Mouse (Mus musculus): ENCODE measurements around the gene Vwa5b2. TPM values are rescaled to one million over a fixed set of nuclear protein-coding genes. Genes with fewer than 3 reads are reported as not detected.

Vwa5b2 gene
- polyA plus RNA-seq, 1 experiment from 2014 or later = 11.9 TPM

DNA sequence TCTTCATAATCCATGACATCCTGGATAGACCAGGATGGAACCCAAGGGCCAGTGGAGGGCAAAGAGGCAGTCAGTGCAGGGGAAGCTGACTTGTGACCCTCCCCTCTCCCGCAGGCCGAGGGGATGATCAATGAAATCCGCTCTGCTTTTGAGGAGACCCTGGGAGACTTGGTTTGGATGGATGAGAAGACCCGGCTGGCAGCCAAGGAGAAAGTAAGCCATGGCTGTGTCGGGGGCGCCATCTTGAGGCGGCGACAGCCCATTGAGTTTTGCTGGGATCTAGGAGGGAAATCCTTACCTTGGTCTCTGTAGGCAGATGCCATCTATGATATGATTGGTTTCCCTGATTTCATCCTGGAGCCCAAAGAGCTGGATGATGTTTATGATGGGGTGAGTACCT is 52.9 kb downstream of the Vwa5b2 start:
- H3K4me3 ChIP-seq (replicated peaks) = no peak overlapping the region
- no peak overlapping the region for H3K4me2 ChIP-seq (replicated peaks)
- 0 out of 2 replicates have a peak, but pooled peaks cover 4% of the 10 kb centered on the region for H3K4me1 ChIP-seq (replicated peaks)
- H3K36me3 ChIP-seq = peaks cover 7% of the 10 kb centered on the region; the same call in 1 of the 2 replicates
- no peak overlapping the region for H3K9ac ChIP-seq (replicated peaks)
- no peak overlapping the region for H3K27ac ChIP-seq
- WGBS = 2% methylated on average over 8 of the region's 8 CpGs
- peak; percentile 76; the same call in 1 of the 2 replicates for ATAC-seq
- no peaks in the 10 kb centered on the region for H3K9me3 ChIP-seq
- no peaks in the 10 kb centered on the region for H3K27me3 ChIP-seq

DNA sequence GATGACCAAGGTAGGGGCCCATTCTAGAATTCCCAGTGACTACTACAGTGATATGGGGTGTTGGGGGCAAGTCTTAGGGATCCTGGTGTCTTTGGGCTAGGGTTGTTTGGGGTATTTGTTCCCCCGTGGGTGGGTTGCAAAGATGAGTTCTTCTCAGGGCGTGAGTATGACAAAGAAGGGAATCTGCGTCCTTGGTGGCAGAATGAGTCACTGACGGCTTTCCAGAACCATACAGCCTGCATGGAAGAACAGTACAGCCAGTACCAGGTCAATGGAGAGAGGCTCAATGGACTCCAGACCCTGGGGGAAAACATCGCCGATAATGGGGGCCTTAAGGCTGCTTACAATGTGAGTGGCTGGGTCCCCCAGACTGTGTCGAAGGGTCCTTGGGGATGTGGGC is 54.6 kb downstream of the Vwa5b2 start:
- Histone ChIP-seq H3K9ac (replicated peaks) (no peak overlapping the region; the same call in 1 of the 2 replicates), H3K4me2 (replicated peaks) (no peak overlapping the region), H3K4me3 (replicated peaks) (no peak overlapping the region), H3K27me3 (no peaks in the 10 kb centered on the region), H3K27ac (no peak overlapping the region), H3K36me3 (peaks cover 7% of the 10 kb centered on the region; the same call in 1 of the 2 replicates), H3K4me1 (replicated peaks) (no peaks in the 10 kb centered on the region), H3K9me3 (no peaks in the 10 kb centered on the region)
- ATAC-seq = no peak
- 86% methylated on average over 7 of the region's 7 CpGs for WGBS

DNA sequence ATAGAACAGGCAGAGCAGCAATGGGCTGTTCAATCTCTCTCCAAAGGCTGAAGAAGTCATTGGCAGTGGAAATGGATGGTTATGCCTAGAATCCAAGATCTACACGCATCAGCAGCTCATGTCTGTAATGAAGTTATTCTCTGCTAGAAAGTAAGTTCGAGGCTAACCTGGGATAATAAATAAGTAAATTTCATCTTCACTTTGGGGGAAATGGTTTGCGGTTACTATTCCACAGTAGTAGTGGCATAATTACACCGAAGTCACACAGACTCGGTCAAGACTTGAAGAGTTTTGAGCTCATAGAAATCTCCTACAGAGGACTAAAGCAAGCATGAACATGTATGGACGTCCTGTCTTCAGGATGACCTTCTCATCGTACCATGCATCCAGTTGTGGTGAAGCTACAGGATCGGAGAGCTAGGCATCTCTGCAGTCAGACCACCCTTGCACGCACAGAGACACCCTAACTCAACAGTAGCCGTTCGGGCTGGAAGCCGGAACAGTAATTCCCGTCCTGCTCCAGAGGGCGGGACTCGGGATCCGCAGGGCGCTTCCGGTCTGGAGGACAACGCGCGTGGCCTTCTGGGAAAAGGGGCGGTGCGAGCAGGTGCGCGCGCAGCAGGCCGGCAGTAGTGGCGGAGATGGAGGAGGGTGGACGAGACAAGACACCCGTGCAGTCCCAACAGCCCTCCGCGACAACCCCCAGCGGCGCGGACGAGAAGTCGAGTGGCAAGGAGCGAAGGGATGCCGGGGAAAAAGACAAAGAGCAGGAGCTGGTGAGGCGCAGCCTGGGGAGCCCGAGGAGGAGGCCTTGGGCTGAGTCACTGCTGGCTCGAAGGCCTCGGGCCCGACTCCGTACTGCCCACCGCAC is 62.0 kb downstream of the Vwa5b2 start, which contains the start of gene Psmd2:
Gene Psmd2 (plus strand): TSS at position 577 of the 871 bp plus-strand sequence.
- Histone ChIP-seq H3K9ac (replicated peaks) (peak within 1 kb of the TSS; percentile 90), H3K9me3 (no peaks in the 10 kb centered on the region), H3K4me3 (replicated peaks) (peak within 1 kb of the TSS; percentile 90), H3K4me2 (replicated peaks) (peak within 1 kb of the TSS; percentile 81), H3K27me3 (no peaks in the 10 kb centered on the region), H3K4me1 (replicated peaks) (peaks cover 22% of the 10 kb centered on the region), H3K36me3 (peaks cover 21% of the 10 kb centered on the region), H3K27ac (peak within 1 kb of the TSS; percentile 84)
- ATAC-seq = peak; percentile 98
- WGBS = 3% methylated on average over 46 of the region's 46 CpGs

DNA sequence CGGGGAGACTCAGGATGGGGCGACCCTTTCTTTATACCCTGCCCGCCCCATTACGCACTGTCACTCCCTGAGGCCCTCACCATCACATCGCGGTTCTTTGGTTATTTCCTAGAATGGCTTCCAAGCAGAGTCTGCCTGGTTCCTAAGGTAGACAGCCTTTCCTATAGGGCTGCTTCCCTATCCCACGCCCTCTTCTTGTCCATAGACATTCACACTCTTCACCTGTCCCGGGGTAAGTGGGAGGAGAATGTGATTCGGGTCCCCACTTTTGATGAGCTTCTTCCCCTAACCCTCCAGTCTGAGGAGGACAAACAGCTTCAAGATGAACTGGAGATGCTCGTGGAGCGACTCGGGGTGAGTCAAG is 62.7 kb downstream of the Vwa5b2 start:
- H3K9me3 ChIP-seq = no peaks in the 10 kb centered on the region
- no peak for ATAC-seq
- peak overlapping the region; percentile 90 for H3K4me3 ChIP-seq (replicated peaks)
- no peaks in the 10 kb centered on the region for H3K27me3 ChIP-seq
- peak overlapping the region; percentile 81 for H3K4me2 ChIP-seq (replicated peaks)
- H3K27ac ChIP-seq = peak overlapping the region; percentile 73
- peak overlapping the region; percentile 90 for H3K9ac ChIP-seq (replicated peaks)
- H3K36me3 ChIP-seq = peaks cover 27% of the 10 kb centered on the region
- 13% methylated on average over 12 of the region's 12 CpGs for whole genome bisulfite sequencing
- peaks cover 22% of the 10 kb centered on the region for H3K4me1 ChIP-seq (replicated peaks)

DNA sequence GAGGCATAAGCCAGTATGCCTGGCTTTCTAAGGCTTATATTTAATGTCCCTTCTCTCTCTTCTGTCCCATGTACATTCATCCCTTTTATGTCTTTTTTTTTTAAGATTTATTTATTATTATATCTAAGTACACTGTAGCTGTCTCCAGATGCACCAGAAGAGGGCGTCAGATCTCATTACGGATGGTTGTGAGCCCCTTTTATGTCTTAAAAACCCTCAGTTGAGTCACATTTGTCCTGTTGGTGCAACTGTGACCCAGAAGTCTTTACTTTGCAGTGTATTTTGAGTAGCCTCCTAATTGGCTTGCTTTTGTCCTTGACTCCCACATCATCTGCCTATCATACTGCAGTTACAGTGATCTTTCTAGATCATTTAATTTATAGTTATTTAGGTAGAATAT is 64.0 kb downstream of the Vwa5b2 start:
- Histone ChIP-seq H3K4me1 (replicated peaks) (peaks cover 22% of the 10 kb centered on the region), H3K27ac (no peak overlapping the region), H3K27me3 (no peaks in the 10 kb centered on the region), H3K9ac (replicated peaks) (no peak overlapping the region; the same call in 1 of the 2 replicates), H3K9me3 (no peaks in the 10 kb centered on the region), H3K4me3 (replicated peaks) (0 out of 2 replicates have a peak overlapping the region, but pooled peaks have one; percentile 90), H3K36me3 (peaks cover 41% of the 10 kb centered on the region), H3K4me2 (replicated peaks) (peak overlapping the region; percentile 81)
- 62% methylated on average over 2 of the region's 2 CpGs for WGBS
- ATAC-seq = no peak

MicroRNA genes within 50 kb of the gene (microRNA counts, 519-probe panel; counts per million panel counts)
- 2,530 counts per million, percentile 62 among the panel's probes with 10 or more counts for microRNA mmu-miR-1224

Small RNA genes lying within 50 kb of the gene (microRNA-seq; reads per million reads assigned to microRNA genes)
- gene Mir1224 = 18.4 reads per million, percentile 35 among the genes with 10 or more reads in this experiment

Other genes with a start within 250 kb of the Vwa5b2 start
- gene Abcc5, start 163.1 kb upstream of the Vwa5b2 start, polyA plus RNA-seq (2015; fragmentation: Nextera tagmentation; extraction: Ambion mirVana) = 141 and 150 TPM in 2 replicates
- gene Eif2b5, start 90.7 kb upstream of the Vwa5b2 start, polyA plus RNA-seq (2015; fragmentation: Nextera tagmentation; extraction: Ambion mirVana) = 105 and 111 TPM in 2 replicates
- 44.0 and 49.1 TPM in 2 replicates for gene Dvl3, start 72.5 kb upstream of the Vwa5b2 start, polyA plus RNA-seq (2015; fragmentation: Nextera tagmentation; extraction: Ambion mirVana)
- gene Ap2m1, start 54.0 kb upstream of the Vwa5b2 start, polyA plus RNA-seq (2015; fragmentation: Nextera tagmentation; extraction: Ambion mirVana) = 1,112 and 1,165 TPM in 2 replicates
- 77.6 and 79.4 TPM in 2 replicates for gene Abcf3, start 40.9 kb upstream of the Vwa5b2 start, polyA plus RNA-seq (2015; fragmentation: Nextera tagmentation; extraction: Ambion mirVana)
- gene Eef1akmt4, start 22.1 kb downstream of the Vwa5b2 start, polyA plus RNA-seq (2015; fragmentation: Nextera tagmentation; extraction: Ambion mirVana) = 14.9 and 15.1 TPM in 2 replicates
- gene Gm49333, start 22.1 kb downstream of the Vwa5b2 start, polyA plus RNA-seq (2015; fragmentation: Nextera tagmentation; extraction: Ambion mirVana) = not detected in 2 replicates
- 40.6 and 43.5 TPM in 2 replicates for gene Alg3, start 22.3 kb downstream of the Vwa5b2 start, polyA plus RNA-seq (2015; fragmentation: Nextera tagmentation; extraction: Ambion mirVana)
- 15.1 and 17.6 TPM in 2 replicates for gene Camk2n2, start 31.8 kb downstream of the Vwa5b2 start, polyA plus RNA-seq (2015; fragmentation: Nextera tagmentation; extraction: Ambion mirVana)
- 12.1 TPM in 2 replicates for gene Ece2, start 40.4 kb downstream of the Vwa5b2 start, polyA plus RNA-seq (2015; fragmentation: Nextera tagmentation; extraction: Ambion mirVana)
- gene Psmd2, start 62.2 kb downstream of the Vwa5b2 start, polyA plus RNA-seq (2015; fragmentation: Nextera tagmentation; extraction: Ambion mirVana) = 380 and 394 TPM in 2 replicates
- gene Eif4g1, start 78.8 kb downstream of the Vwa5b2 start, polyA plus RNA-seq (2015; fragmentation: Nextera tagmentation; extraction: Ambion mirVana) = 148 and 162 TPM in 2 replicates
- 35.7 and 37.3 TPM in 2 replicates for gene Fam131a, start 103.8 kb downstream of the Vwa5b2 start, polyA plus RNA-seq (2015; fragmentation: Nextera tagmentation; extraction: Ambion mirVana)
- gene Polr2h, start 128.2 kb downstream of the Vwa5b2 start, polyA plus RNA-seq (2015; fragmentation: Nextera tagmentation; extraction: Ambion mirVana) = 86.3 and 87.9 TPM in 2 replicates
- 20.6 and 32.0 TPM in 2 replicates for gene Clcn2, start 128.3 kb downstream of the Vwa5b2 start, polyA plus RNA-seq (2015; fragmentation: Nextera tagmentation; extraction: Ambion mirVana)
- 3.8 and 4.3 TPM in 2 replicates for gene Chrd, start 143.7 kb downstream of the Vwa5b2 start, polyA plus RNA-seq (2015; fragmentation: Nextera tagmentation; extraction: Ambion mirVana)
- 0.71 and 1.4 TPM in 2 replicates for gene Thpo, start 145.0 kb downstream of the Vwa5b2 start, polyA plus RNA-seq (2015; fragmentation: Nextera tagmentation; extraction: Ambion mirVana)